Mouse (Mus musculus) embryonic fibroblast, embryonic 13.5 days (primary cell): ENCODE data around the gene Fam210b. TPM values are rescaled to one million over a fixed set of nuclear protein-coding genes. Genes with fewer than 3 reads are reported as not detected.

Experiments used
- H3K27ac ChIP-seq: 2 replicates; pipeline ENCODE4 v1.5.1; 2012; ENCODE audit warnings: low read length, control low read depth, inconsistent platforms; ENCODE audit not compliant: insufficient read depth
- H3K4me1 ChIP-seq: 2 replicates; pipeline ENCODE4 v1.6.1; 2011; ENCODE audit warnings: low read length; ENCODE audit not compliant: control insufficient read depth, insufficient read depth
- H3K4me3 ChIP-seq: 2 replicates; pipeline ENCODE4 v1.5.1; 2011; ENCODE audit warnings: mild to moderate bottlenecking, control low read depth, low read length; ENCODE audit not compliant: insufficient read depth
- CTCF ChIP-seq: IDR thresholded peaks from 2 replicates; pipeline ENCODE4 v1.5.1; 2011; ENCODE audit warnings: mild to moderate bottlenecking, control low read depth, low read length, moderate library complexity, borderline replicate concordance; ENCODE audit not compliant: insufficient read depth
- POLR2A ChIP-seq: IDR thresholded peaks from 2 replicates; pipeline ENCODE4 v1.6.1; 2011; ENCODE audit warnings: low read depth, mild to moderate bottlenecking, control low read depth, low read length, moderate library complexity
- polyA plus RNA-seq: library from polyadenylated mRNA; stranded (reverse); fragments of >200 nt; gene quantifications from 2 replicates; pipeline ENCODE4 v1.2.4, GENCODE M21; 2011; ENCODE audit warnings: low read depth; ENCODE audit not compliant: missing spikeins, insufficient read length

Fam210b gene
- polyA plus RNA-seq, 1 experiment = 11.8 TPM

DNA sequence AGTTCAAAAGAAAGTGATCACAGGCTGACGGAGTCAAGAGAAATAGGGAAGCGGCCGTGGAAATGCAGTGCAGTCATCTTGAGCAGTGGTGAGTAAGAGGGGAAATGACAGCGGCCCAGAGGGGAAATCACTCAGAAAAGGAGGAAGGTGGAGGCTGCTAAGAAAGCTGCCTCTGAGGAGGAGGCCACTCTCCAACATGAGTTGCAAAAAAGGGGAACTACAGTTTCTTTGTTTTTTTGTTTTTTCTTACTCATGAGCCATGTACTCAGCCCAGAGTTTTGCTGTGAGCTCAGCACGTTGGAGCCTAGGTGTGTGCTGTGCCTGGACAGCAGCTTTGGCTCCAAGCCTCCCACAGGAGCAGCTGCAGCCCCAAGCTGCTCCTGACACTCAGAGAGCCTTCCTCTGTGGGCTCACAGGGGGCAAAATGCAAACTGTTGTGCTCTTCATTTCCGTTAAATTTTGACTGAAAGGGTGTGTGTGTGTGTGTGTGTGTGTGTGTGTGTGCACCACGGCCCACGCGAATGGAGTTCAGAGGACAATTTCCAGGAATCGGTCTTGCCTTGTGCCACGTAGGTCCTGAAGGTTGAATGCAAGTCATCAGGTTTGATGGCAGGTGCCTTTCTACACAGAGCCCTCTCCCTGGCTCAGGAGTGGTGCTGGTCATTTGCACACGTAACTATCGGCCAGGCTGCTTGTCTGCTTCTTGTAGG is 55.9 kb downstream of the Fam210b start:
- Histone ChIP-seq H3K4me1 (no peaks in the 10 kb centered on the region), H3K4me3 (no peak overlapping the region), H3K27ac (no peak overlapping the region)
- TF ChIP-seq POLR2A (no peak), CTCF (no peak)

DNA sequence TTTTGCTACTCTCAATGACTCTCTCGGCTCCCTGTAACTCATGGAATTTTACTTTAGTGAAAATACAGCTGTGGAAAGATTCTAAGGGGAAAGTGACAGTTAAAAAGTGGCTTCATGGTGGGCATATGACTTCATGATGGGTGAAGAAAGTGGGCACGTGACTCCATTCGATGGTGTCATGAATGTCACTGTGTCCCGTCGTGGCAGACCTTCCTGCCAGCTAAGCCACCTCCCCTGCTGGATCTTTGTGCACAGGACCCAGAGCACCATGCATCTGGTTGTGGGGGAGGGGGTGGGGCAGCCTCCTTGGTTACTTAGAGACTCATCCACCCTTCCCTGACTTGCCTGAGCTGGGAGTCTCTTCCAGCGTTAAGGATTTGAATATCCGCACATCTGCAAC is 58.9 kb downstream of the Fam210b start:
- Histone ChIP-seq H3K4me3 (no peak overlapping the region), H3K4me1 (no peaks in the 10 kb centered on the region), H3K27ac (no peak overlapping the region)
- TF ChIP-seq POLR2A (no peak), CTCF (no peak)

DNA sequence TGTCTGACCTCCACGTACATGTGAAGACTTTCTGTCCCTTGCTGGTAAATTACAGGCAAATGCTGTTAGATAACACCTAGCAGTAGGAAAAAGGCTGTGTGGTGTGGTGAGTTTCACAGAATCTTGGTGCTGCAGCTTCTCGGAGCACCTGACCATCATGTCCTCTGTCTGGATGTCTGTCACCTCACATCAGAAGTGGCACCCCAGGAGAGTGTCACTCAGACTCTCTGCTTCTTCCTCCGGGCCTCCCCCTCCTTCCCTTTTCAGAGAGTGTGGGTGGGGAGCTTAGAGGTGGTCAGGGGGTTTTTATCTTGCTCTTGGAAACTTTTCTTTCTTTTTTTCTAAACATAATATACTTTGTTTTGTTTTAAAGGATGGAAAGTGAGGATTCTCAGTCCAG is 59.6 kb downstream of the Fam210b start:
- TF ChIP-seq POLR2A (no peak), CTCF (no peak)
- H3K4me3 ChIP-seq = no peak overlapping the region
- H3K27ac ChIP-seq = no peak overlapping the region

More for the DNA sequence above, 59.6 kb downstream of the Fam210b start:
- no peaks in the 10 kb centered on the region for H3K4me1 ChIP-seq

Other genes starting within 250 kb of the Fam210b start
- 0.19 TPM in 1 of 2 replicates, not detected in the other for gene Mc3r, start 97.1 kb upstream of the Fam210b start, polyA plus RNA-seq
- gene Aurka, start 25.0 kb downstream of the Fam210b start, polyA plus RNA-seq = 28.9 and 35.5 TPM in 2 replicates
- gene Cstf1, start 25.1 kb downstream of the Fam210b start, polyA plus RNA-seq = 30.4 and 30.9 TPM in 2 replicates
- gene Cass4, start 48.2 kb downstream of the Fam210b start, polyA plus RNA-seq = 1.3 and 1.8 TPM in 2 replicates
- 40.9 and 51.9 TPM in 2 replicates for gene Rtf2, start 95.0 kb downstream of the Fam210b start, polyA plus RNA-seq
- not detected in 2 replicates for gene Gcnt7, start 113.0 kb downstream of the Fam210b start, polyA plus RNA-seq
- gene Fam209, start 127.0 kb downstream of the Fam210b start, polyA plus RNA-seq = 0.72 TPM in 1 of 2 replicates, not detected in the other
- gene Tfap2c, start 204.0 kb downstream of the Fam210b start, polyA plus RNA-seq = not detected in 2 replicates